Mouse (Mus musculus) right cerebral cortex, postnatal 14 days (tissue): ENCODE data around the gene Cables2.
"Not testable (repeated sequence)": the region's sequence is repeated elsewhere in the genome, so short reads cannot be mapped to it uniquely, and the experiment has no call there.

Experiments
- DNase-seq: peaks from one replicate; pipeline ENCODE4 v3.0.0; 2022

Cables2 gene

GRCm38 (mm10) chr2:180276851-180277259 lies 3.6 kb upstream of the Cables2 start:
- DNase-seq = no peak

DNA sequence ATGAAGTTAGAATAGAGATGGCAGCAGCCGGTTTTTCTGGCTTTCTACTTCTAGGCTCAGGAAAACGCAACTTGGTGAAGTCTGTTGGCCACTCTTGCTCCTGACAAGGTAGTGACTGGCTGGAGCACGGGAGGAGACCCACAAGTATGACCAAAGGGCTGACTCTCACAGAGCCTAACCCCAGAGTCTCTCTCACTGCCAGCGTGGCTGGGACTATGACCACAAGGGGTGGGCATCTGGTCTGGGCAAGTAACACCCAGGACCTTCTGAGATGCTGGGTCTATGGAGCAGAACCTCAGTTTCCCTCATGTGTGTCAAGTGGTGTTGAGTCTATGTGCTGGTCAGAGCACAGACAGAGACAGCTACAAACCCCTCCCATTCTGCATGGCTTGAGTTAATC lies 3.1 kb upstream of the Cables2 start:
- DNase-seq = no peak

DNA sequence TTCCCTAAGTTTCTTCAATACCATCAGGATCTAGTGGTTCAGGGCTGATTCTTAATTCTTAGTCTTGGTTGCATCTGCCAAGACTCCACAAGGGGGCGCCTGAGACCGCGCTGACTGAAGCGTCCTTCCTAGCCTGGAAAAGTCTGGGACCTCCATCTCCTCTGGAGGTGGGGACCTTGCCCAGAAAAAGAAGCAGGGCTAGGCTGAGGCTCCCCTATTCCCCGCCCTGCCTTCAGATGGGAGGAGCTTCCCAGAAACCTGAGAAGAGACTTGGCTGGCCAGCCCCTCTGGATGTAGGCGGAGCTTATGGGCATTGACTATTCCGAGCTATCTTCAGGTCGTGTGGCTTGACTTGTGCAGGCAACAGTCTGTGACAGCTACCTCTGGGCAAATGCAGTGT lies 2.5 kb upstream of the Cables2 start:
- DNase-seq = peak; percentile 81

- DNase-seq = no peak
These were observed 1.2 kb upstream of the Cables2 start for GRCm38 (mm10) chr2:180274523-180274922.

GRCm38 (mm10) chr2:180272884-180273321 lies 393 bp downstream of the Cables2 start:
- DNase-seq = peak; percentile 44

DNA sequence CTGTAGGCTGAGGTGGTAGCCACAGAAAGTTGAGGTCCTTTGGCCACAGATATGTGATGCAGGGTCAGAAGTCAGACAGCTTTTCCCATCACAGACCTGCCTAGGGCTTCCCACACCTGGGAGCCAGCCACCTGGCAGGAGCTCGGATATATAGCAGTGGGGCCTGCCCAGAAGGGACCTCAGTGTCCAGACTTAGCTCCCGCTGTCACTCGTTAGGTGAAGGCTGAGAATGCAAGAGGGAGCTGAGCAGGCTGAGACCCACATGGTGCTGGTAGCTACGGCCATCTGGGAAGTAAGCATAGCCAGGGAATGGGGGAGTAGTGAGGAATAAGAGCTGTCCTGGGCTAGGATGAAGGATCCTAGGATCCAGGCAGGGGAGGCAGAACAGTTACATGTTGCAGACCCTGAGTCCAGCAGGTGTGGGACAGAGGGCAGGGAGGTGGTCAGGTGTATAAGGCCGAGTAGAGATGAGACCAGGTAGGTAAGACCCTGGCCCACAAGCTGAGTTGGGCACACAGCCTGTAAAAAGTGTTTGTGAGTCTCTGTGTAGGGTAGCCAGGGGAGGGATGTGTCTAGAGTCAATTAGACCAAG lies 1.4 kb downstream of the Cables2 start:
- DNase-seq = no peak

- no peak for DNase-seq
These were observed 2.6 kb downstream of the Cables2 start for GRCm38 (mm10) chr2:180270537-180271255.

GRCm38 (mm10) chr2:180269329-180269728 lies 4.0 kb downstream of the Cables2 start:
- no peak for DNase-seq

GRCm38 (mm10) chr2:180267955-180268354 lies 5.3 kb downstream of the Cables2 start:
- no peak for DNase-seq

GRCm38 (mm10) chr2:180262891-180263290 lies 10.4 kb downstream of the Cables2 start:
- DNase-seq = no peak

DNA sequence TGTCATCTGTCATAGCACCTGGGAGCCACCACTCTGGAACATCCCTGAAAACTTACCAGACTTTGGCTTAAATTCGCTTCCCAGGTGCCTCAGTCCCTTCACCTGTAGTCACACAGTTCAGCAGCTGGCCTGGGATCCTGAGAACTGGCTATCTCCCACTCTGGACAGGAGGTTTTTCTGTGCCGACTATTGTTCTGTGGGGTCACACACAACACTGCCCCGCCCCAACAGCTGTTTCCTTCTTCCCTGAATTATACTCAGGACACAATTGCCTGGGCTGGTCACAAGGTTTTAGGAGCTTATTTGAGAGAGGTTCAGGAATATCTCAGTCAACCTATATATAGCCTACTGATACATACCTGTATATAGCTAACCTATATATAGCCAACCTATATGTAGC lies 10.9 kb downstream of the Cables2 start:
- no peak for DNase-seq

DNA sequence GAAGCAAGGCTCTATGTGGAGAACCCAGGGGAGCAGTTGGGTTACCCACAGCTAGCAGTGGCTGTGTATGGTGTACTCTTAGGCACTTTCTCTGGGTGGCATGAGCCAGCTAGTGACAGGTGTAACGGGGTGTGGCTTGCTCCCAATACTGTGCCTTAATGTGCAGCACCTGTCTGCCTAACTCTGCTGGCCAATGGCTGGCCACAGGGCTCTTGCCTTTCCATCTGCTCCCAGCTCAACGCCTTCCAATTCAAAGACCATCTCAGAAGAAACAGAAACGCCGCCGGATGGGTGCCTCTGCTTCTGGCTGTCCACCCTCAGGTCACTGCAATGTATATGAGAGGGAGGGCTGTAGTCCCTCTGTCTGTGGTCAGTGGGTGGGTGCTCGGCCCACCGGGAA lies 11.4 kb downstream of the Cables2 start:
- no peak for DNase-seq

- no peak for DNase-seq
These were observed 12.5 kb downstream of the Cables2 start for GRCm38 (mm10) chr2:180260610-180261480.

- DNase-seq = not testable (repeated sequence)
These were observed 13.3 kb downstream of the Cables2 start for GRCm38 (mm10) chr2:180259826-180260609.

GRCm38 (mm10) chr2:180258951-180259484 lies 14.3 kb downstream of the Cables2 start:
- DNase-seq = not testable (repeated sequence)

- DNase-seq = no peak
These were observed 15.1 kb downstream of the Cables2 start for GRCm38 (mm10) chr2:180257963-180258865.

- peak; percentile 96 for DNase-seq
These were observed 16.2 kb downstream of the Cables2 start, which contains the start of gene Rps21 for GRCm38 (mm10) chr2:180257001-180257521. Gene Rps21, plus strand, starts transcription at chr2:180257377.

GRCm38 (mm10) chr2:180256296-180257000 lies 16.8 kb downstream of the Cables2 start:
- no peak for DNase-seq

- DNase-seq = no peak
These were observed 17.6 kb downstream of the Cables2 start for GRCm38 (mm10) chr2:180255701-180256100.
